ENCODE assay signal across 7 mouse cellular contexts in the genomic region with DNA sequence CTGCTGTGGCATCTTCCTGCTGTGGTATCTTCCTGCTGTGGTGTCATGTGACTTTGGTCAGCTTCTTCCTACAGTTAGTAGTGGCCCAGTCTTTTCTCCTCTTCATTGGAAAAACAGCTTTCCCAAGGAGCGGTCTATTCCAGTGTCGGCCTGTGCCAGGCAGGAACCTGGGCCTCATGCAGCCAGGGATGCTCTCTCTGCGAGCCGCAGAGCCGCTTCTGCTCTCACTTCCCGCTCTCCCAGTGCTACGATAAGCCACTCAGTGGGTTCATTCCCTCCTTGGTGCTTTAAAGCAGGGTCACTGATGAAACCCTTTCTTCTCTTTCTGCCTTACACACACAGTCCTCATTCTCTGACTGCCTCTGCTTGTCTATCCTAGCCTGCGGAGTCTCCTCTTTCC. TPM values are rescaled to one million over a fixed set of nuclear protein-coding genes. Genes with fewer than 3 reads are reported as not detected.
DNase-seq lines count a peak whose midpoint lies in the region; ATAC-seq and TF ChIP-seq lines count a peak whose summit lies in the region.

No protein-coding gene starts in this region.

- no peaks in the 10 kb centered on the region for H3K9me3 ChIP-seq in kidney, embryonic 15.5 days (replicated peaks)
- H3K9me3 ChIP-seq in hindbrain, embryonic 14.5 days (ENCODE audit: control insufficient read depth, low read length), result no peaks in the 10 kb centered on the region
- no peaks in the 10 kb centered on the region for H3K9me3 ChIP-seq in midbrain, postnatal 0 days (ENCODE audit: low read length)

- no peaks in the 10 kb centered on the region for H3K36me3 ChIP-seq in kidney, embryonic 15.5 days
- H3K36me3 ChIP-seq in hindbrain, embryonic 14.5 days (replicated peaks; ENCODE audit: control insufficient read depth, insufficient read depth), result no peaks in the 10 kb centered on the region
- H3K36me3 ChIP-seq in midbrain, postnatal 0 days (ENCODE audit: insufficient read depth, low read length), result no peaks in the 10 kb centered on the region

- TF ChIP-seq CTCF in cortical plate, adult 2 months (IDR thresholded peaks at IDR 0.05; ENCODE audit: extremely low read depth, insufficient read depth, low read length), result no peak
- no peak for TF ChIP-seq CTCF in midbrain, postnatal 0 days (IDR thresholded peaks at IDR 0.05)

- TF ChIP-seq POLR2A in cortical plate, adult 2 months (IDR thresholded peaks at IDR 0.05; ENCODE audit: extremely low read depth, insufficient read depth, low read length), result no peak

- WGBS in kidney, embryonic 15.5 days, result 52% methylated on average over 8 of the region's 8 CpGs
- 57% methylated on average over 8 of the region's 8 CpGs for WGBS in hindbrain, embryonic 14.5 days
- WGBS in midbrain, postnatal 0 days, result 59% methylated on average over 8 of the region's 8 CpGs

- H3K4me3 ChIP-seq in kidney, embryonic 15.5 days (replicated peaks), result 0 out of 2 replicates have a peak overlapping the region, but pooled peaks have one; percentile 10
- no peak overlapping the region for H3K4me3 ChIP-seq in cortical plate, adult 2 months (ENCODE audit: insufficient read depth, low read length)
- no peak overlapping the region for H3K4me3 ChIP-seq in hindbrain, embryonic 14.5 days (replicated peaks; ENCODE audit: low read length)
- H3K4me3 ChIP-seq in midbrain, postnatal 0 days (ENCODE audit: low read depth, low read length), result no peak overlapping the region

- H3K9ac ChIP-seq in kidney, embryonic 15.5 days, result no peak overlapping the region
- no peak overlapping the region for H3K9ac ChIP-seq in hindbrain, embryonic 14.5 days
- 0 out of 2 replicates have a peak overlapping the region, but pooled peaks have one; percentile 4 for H3K9ac ChIP-seq in midbrain, postnatal 0 days (replicated peaks; ENCODE audit: low read length, poor library complexity, severe bottlenecking)

- no peak for DNase-seq in kidney, adult 18-20 months
- no peak for DNase-seq in hindbrain, embryonic 14.5 days (ENCODE audit: low spot score)
- DNase-seq in midbrain, postnatal 0 days (ENCODE audit: low spot score), result no peak
- DNase-seq in thymus, postnatal 36 days, result no peak

- ATAC-seq in kidney, embryonic 15.5 days (replicated peaks; ENCODE audit: low FRiP score), result no peak
- ATAC-seq in hindbrain, embryonic 14.5 days (ENCODE audit: low FRiP score), result no peak
- no peak for ATAC-seq in midbrain, postnatal 0 days (ENCODE audit: low FRiP score)
- ATAC-seq in CD4-positive, CD25-positive, alpha-beta regulatory T cell, adult 4 months, result no peak

- peaks cover 46% of the 10 kb centered on the region for H3K4me1 ChIP-seq in kidney, embryonic 15.5 days
- peaks cover 11% of the 10 kb centered on the region for H3K4me1 ChIP-seq in cortical plate, adult 2 months (ENCODE audit: control insufficient read depth, insufficient read depth, low read length)
- H3K4me1 ChIP-seq in hindbrain, embryonic 14.5 days (replicated peaks; ENCODE audit: control insufficient read depth, insufficient read depth, low read length), result peaks cover 30% of the 10 kb centered on the region
- H3K4me1 ChIP-seq in midbrain, postnatal 0 days (ENCODE audit: insufficient read depth, low read length), result peaks cover 6% of the 10 kb centered on the region; the same call in 1 of the 2 replicates

- H3K27ac ChIP-seq in kidney, embryonic 15.5 days, result peak overlapping the region; percentile 64
- peak overlapping the region; percentile 40 for H3K27ac ChIP-seq in cortical plate, adult 2 months (ENCODE audit: insufficient read depth, low read length)
- H3K27ac ChIP-seq in hindbrain, embryonic 14.5 days, result peak overlapping the region; percentile 28; the same call in 1 of the 2 replicates
- H3K27ac ChIP-seq in midbrain, postnatal 0 days (ENCODE audit: low read depth, low read length), result peak overlapping the region; percentile 62

- H3K27me3 ChIP-seq in kidney, embryonic 15.5 days, result no peaks in the 10 kb centered on the region
- H3K27me3 ChIP-seq in hindbrain, embryonic 14.5 days (ENCODE audit: control insufficient read depth, insufficient read depth, low read length), result no peaks in the 10 kb centered on the region
- H3K27me3 ChIP-seq in midbrain, postnatal 0 days (ENCODE audit: insufficient read depth, low read length), result no peaks in the 10 kb centered on the region

- H3K4me2 ChIP-seq in kidney, embryonic 15.5 days, result peak overlapping the region; percentile 41
- H3K4me2 ChIP-seq in hindbrain, embryonic 14.5 days (replicated peaks), result no peak overlapping the region
- 0 out of 2 replicates have a peak overlapping the region, but pooled peaks have one; percentile 6 for H3K4me2 ChIP-seq in midbrain, postnatal 0 days (ENCODE audit: low read depth, low read length, poor library complexity, severe bottlenecking)

RNA-seq across cellular contexts. Expression of a gene that starts 53.4 kb away (rescaled TPM):
- 10.4 and 11.6 TPM in 2 replicates for polyA plus RNA-seq in kidney, embryonic 15.5 days (2015; fragmentation: Nextera tagmentation; extraction: Ambion mirVana)
- polyA plus RNA-seq in cortical plate, adult 2 months (2012; rRNA removed), result 35.3 and 35.9 TPM in 2 replicates
- polyA plus RNA-seq in hindbrain, embryonic 14.5 days (2014; fragmentation: Nextera tagmentation; extraction: Ambion mirVana), result 26.0 and 27.8 TPM in 2 replicates
- total RNA-seq in midbrain, postnatal 0 days (2014; rRNA removed), result 44.1 and 44.8 TPM in 2 replicates
- 8.0 and 10.5 TPM in 2 replicates for polyA plus RNA-seq in midbrain, postnatal 0 days (2015; fragmentation: Nextera tagmentation; extraction: Ambion mirVana)
- 10 to 100 TPM; 14.8 to 17.1 TPM for polyA plus RNA-seq in CD4-positive, CD25-positive, alpha-beta regulatory T cell, adult 4 months (2017; shearing (Covaris generic))
